Mouse (Mus musculus): Measurements from ENCODE around the gene Cntln. TPM values are rescaled to one million over a fixed set of nuclear protein-coding genes. Genes with fewer than 3 reads are reported as not detected.

Gene Cntln
- polyA plus RNA-seq, 1 experiment from 2014 or later, result 7.7 TPM

- H3K9me3 ChIP-seq, result no peaks in the 10 kb centered on the region
- no peak for ATAC-seq
- H3K27me3 ChIP-seq (replicated peaks), result no peaks in the 10 kb centered on the region
- H3K4me3 ChIP-seq (replicated peaks), result no peak overlapping the region
- no peaks in the 10 kb centered on the region for H3K36me3 ChIP-seq
- 87% methylated on average over 4 of the region's 4 CpGs for WGBS
- H3K9ac ChIP-seq, result no peak overlapping the region
- no peaks in the 10 kb centered on the region for H3K4me1 ChIP-seq (replicated peaks)
- H3K27ac ChIP-seq, result no peak overlapping the region
- H3K4me2 ChIP-seq (replicated peaks), result no peak overlapping the region
Measured at GRCm38 (mm10) chr4:85175466-85175865, 291.4 kb downstream of the Cntln start.

DNA sequence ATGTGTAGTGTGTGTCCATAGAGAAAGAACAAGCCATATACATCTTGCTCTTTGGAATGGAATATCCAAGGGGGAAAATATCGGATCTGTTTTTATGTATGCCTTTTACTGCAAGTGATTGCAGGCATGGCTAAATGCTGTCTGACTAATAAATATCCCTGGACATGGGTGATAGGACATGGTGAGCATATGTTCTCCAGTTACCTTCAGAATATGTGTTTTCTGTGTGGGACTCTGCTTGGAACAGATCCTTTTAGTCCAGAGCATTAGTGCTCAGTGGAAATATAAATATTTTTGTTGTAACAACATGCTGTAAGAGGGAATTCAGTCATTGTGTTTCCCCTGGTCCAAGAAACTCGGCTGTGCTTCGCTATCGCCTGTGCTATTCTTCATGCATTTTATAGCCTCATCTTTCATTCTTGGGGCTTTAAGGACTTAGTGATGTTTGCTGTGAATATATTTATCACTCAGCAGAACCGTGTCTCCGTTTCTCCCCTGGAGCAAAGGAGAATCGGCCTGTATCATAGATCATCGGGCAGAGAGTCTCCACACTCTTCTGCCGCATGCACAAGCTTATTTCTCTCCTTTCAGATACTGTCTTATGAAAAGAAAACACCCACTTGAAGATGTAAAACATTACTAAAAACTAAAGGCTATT lies 294.4 kb downstream of the Cntln start:
- no peaks in the 10 kb centered on the region for H3K36me3 ChIP-seq
- H3K27ac ChIP-seq, result no peak overlapping the region
- no peak overlapping the region for H3K9ac ChIP-seq
- H3K4me1 ChIP-seq (replicated peaks), result no peaks in the 10 kb centered on the region
- no peak for ATAC-seq
- WGBS, result 36% methylated on average over 9 of the region's 9 CpGs
- no peak overlapping the region for H3K4me3 ChIP-seq (replicated peaks)
- no peak overlapping the region for H3K4me2 ChIP-seq (replicated peaks)
- H3K9me3 ChIP-seq, result no peaks in the 10 kb centered on the region
- H3K27me3 ChIP-seq (replicated peaks), result no peaks in the 10 kb centered on the region

Other genes starting within 250 kb of the Cntln start
- 16.3 and 18.0 TPM in 2 replicates for gene Bnc2, start 209.0 kb upstream of the Cntln start, polyA plus RNA-seq (2015; fragmentation: Nextera tagmentation; extraction: Ambion mirVana)